Mouse (Mus musculus): ENCODE data around the gene Nr5a1. TPM values are rescaled to one million over a fixed set of nuclear protein-coding genes. Genes with fewer than 3 reads are reported as not detected.

Gene Nr5a1
- polyA plus RNA-seq, 1 experiment from 2014 or later: 0.12 TPM

Other genes with a start within 250 kb of the Nr5a1 start
- 87.4 and 96.9 TPM in 2 replicates for gene Nek6, start 202.9 kb downstream of the Nr5a1 start, polyA plus RNA-seq (2016; fragmentation: Nextera tagmentation; extraction: Ambion mirVana)
- 322 and 336 TPM in 2 replicates for gene Psmb7, start 70.5 kb downstream of the Nr5a1 start, polyA plus RNA-seq (2016; fragmentation: Nextera tagmentation; extraction: Ambion mirVana)
- 5.8 and 11.9 TPM in 2 replicates for gene Nr6a1, start 213.1 kb upstream of the Nr5a1 start, polyA plus RNA-seq (2016; fragmentation: Nextera tagmentation; extraction: Ambion mirVana)
- gene Olfml2a, start 217.4 kb upstream of the Nr5a1 start, polyA plus RNA-seq (2016; fragmentation: Nextera tagmentation; extraction: Ambion mirVana): 1.5 and 2.0 TPM in 2 replicates